Mouse (Mus musculus) splenic B cell, adult 2 months (primary cell): ENCODE data around the gene Mageb2.
"Not testable (repeated sequence)": the region's sequence is repeated elsewhere in the genome, so short reads cannot be mapped to it uniquely, and the experiment has no call there.

ENCODE experiments used
- DNase-seq: peaks from one replicate; pipeline ENCODE4 v3.0.0-alpha.2; 2011; ENCODE audit warnings: low read depth, low spot score
- H3K27me3 ChIP-seq: 2 replicates; pipeline ENCODE4 v1.6.1; 2012; ENCODE audit warnings: mild to moderate bottlenecking, low read length, moderate library complexity, mixed read lengths; ENCODE audit not compliant: control insufficient read depth, poor library complexity, insufficient read depth, severe bottlenecking
- H3K36me3 ChIP-seq: 2 replicates; pipeline ENCODE4 v1.6.1; 2012; ENCODE audit warnings: mild to moderate bottlenecking, low read length, moderate library complexity, mixed read lengths; ENCODE audit not compliant: control insufficient read depth, poor library complexity, insufficient read depth, severe bottlenecking

Mageb2 gene

GRCm38 (mm10) chrX:91331390-91331789 is at the start of gene Mageb2:
Mageb2 (plus strand) TSS chrX:91331690.
- not testable (repeated sequence) for H3K27me3 ChIP-seq, H3K36me3 ChIP-seq, DNase-seq

GRCm38 (mm10) chrX:91313256-91313655 is 18.2 kb upstream of the Mageb2 start:
- H3K36me3 ChIP-seq, DNase-seq, H3K27me3 ChIP-seq: not testable (repeated sequence)
